Mouse (Mus musculus): ENCODE measurements around the gene Gm28047. TPM values are rescaled to one million over a fixed set of nuclear protein-coding genes. Genes with fewer than 3 reads are reported as not detected.
A peak's percentile ranks its signal among the peaks of the same experiment; 100 is the strongest.
"Not testable (repeated sequence)": the region's sequence is repeated elsewhere in the genome, so short reads cannot be mapped to it uniquely, and the experiment has no call there.

Gm28047 gene
- polyA plus RNA-seq, 1 experiment from 2014 or later, result not detected

- Histone ChIP-seq H3K4me2 (ENCODE audit: low read depth, low read length) (no peak overlapping the region), H3K27ac (ENCODE audit: low read length) (no peak overlapping the region), H3K9me3 (ENCODE audit: control insufficient read depth, low read length) (no peaks in the 10 kb centered on the region), H3K36me3 (ENCODE audit: control insufficient read depth, insufficient read depth, low read length) (peaks cover 17% of the 10 kb centered on the region), H3K27me3 (replicated peaks; ENCODE audit: control insufficient read depth, insufficient read depth, low read length) (no peaks in the 10 kb centered on the region), H3K4me1 (ENCODE audit: control insufficient read depth, insufficient read depth, low read length) (no peaks in the 10 kb centered on the region), H3K4me3 (ENCODE audit: low read length) (no peak overlapping the region), H3K9ac (ENCODE audit: low read depth, low read length) (no peak overlapping the region)
- ATAC-seq, result no peak
- WGBS, result 88% methylated on average over 8 of the region's 8 CpGs
Measured at GRCm38 (mm10) chr15:102663825-102664224, 39.0 kb upstream of the Gm28047 start.

DNA sequence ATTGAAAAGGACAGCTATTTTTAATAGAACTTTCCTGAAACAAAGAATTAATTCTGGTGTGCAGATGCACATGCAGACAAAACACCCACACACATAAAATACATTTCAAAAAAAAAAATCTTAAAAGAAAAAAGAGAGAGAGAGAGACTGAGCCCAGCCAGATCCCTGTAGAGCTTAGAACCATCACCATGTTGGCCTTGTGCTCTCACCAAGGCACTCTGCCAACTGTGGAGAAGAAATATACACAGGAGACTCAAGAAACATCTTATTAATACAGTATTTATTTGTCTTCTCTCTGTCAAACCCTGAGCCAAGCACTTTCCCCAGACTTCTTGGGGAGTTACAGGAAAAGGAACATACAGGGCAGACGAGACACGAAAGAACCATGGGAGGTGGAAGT lies 37.7 kb upstream of the Gm28047 start:
- peaks cover 13% of the 10 kb centered on the region for H3K36me3 ChIP-seq (ENCODE audit: control insufficient read depth, insufficient read depth, low read length)
- WGBS, result no CpG with 5 or more reads among the region's 2 CpGs
- H3K27me3 ChIP-seq (replicated peaks; ENCODE audit: control insufficient read depth, insufficient read depth, low read length); H3K9ac ChIP-seq (ENCODE audit: low read depth, low read length); H3K4me2 ChIP-seq (ENCODE audit: low read depth, low read length); H3K9me3 ChIP-seq (ENCODE audit: control insufficient read depth, low read length); H3K27ac ChIP-seq (ENCODE audit: low read length); H3K4me1 ChIP-seq (ENCODE audit: control insufficient read depth, insufficient read depth, low read length); H3K4me3 ChIP-seq (ENCODE audit: low read length); ATAC-seq: not testable (repeated sequence)

DNA sequence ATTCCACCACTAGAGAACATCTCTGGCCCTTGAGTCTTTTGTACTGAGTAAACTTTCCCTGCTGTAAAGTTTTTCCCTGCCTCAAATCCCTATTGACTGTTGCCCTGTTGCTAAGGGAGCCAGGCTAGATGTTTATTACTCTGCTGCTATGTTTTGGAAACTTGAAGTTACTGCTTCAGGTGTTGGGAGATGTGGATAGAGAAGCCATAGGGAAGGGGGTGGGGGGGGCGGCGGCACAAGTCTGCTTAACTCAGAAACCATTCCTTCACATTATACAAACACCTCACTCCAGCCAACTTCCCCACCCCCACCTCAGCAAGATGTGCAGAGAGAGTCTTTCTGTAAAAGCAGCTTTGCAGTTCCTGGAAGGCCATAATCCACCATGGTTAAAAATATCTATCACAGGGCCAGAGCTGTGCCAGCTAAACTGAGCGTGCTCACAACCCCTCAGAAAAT lies 33.1 kb upstream of the Gm28047 start:
- Histone ChIP-seq H3K9ac (ENCODE audit: low read depth, low read length) (0 out of 2 replicates have a peak overlapping the region, but pooled peaks have one; percentile 29), H3K4me2 (ENCODE audit: low read depth, low read length) (no peak overlapping the region), H3K27ac (ENCODE audit: low read length) (peak overlapping the region; percentile 91), H3K4me1 (ENCODE audit: control insufficient read depth, insufficient read depth, low read length) (peaks cover 20% of the 10 kb centered on the region), H3K4me3 (ENCODE audit: low read length) (no peak overlapping the region), H3K27me3 (replicated peaks; ENCODE audit: control insufficient read depth, insufficient read depth, low read length) (no peaks in the 10 kb centered on the region), H3K36me3 (ENCODE audit: control insufficient read depth, insufficient read depth, low read length) (0 out of 2 replicates have a peak, but pooled peaks cover 3% of the 10 kb centered on the region), H3K9me3 (ENCODE audit: control insufficient read depth, low read length) (no peaks in the 10 kb centered on the region)
- ATAC-seq, result peak; percentile 50
- WGBS, result 34% methylated on average over 3 of the region's 3 CpGs

DNA sequence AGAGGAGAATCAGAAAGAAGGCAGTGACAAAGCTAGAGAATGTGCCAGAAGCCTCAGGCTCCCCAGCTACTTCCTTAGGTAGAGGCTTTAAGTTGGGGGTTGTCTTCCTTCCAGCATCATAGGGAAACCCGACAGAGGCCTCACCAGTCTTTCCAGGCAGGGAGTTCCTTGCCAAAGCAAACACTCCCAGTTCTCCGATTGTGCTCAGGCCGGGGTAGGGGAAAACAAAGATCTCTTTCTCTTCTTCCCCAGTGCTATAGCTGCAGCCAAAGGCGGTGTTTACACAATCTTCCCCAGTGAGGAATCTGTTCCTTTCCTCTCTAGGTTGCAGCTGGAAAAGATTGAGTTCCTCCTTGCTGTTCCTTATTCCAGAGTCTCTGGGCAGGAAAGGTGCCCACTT lies 31.8 kb upstream of the Gm28047 start:
- WGBS, result 5% methylated on average over 4 of the region's 4 CpGs
- H3K4me2 ChIP-seq (ENCODE audit: low read depth, low read length), result no peak overlapping the region; the same call in 1 of the 2 replicates
- H3K9me3 ChIP-seq (ENCODE audit: control insufficient read depth, low read length), result no peaks in the 10 kb centered on the region
- H3K27ac ChIP-seq (ENCODE audit: low read length), result peak overlapping the region; percentile 91
- H3K4me1 ChIP-seq (ENCODE audit: control insufficient read depth, insufficient read depth, low read length), result peaks cover 20% of the 10 kb centered on the region
- H3K4me3 ChIP-seq (ENCODE audit: low read length), result no peak overlapping the region
- peak; percentile 89 for ATAC-seq
- H3K27me3 ChIP-seq (replicated peaks; ENCODE audit: control insufficient read depth, insufficient read depth, low read length), result no peaks in the 10 kb centered on the region
- H3K36me3 ChIP-seq (ENCODE audit: control insufficient read depth, insufficient read depth, low read length), result 0 out of 2 replicates have a peak, but pooled peaks cover 3% of the 10 kb centered on the region
- H3K9ac ChIP-seq (ENCODE audit: low read depth, low read length), result peak overlapping the region; percentile 7; the same call in 1 of the 2 replicates

- not testable (repeated sequence) for ATAC-seq; H3K9ac ChIP-seq (ENCODE audit: low read depth, low read length); H3K27ac ChIP-seq (ENCODE audit: low read length); H3K36me3 ChIP-seq (ENCODE audit: control insufficient read depth, insufficient read depth, low read length); H3K4me2 ChIP-seq (ENCODE audit: low read depth, low read length); H3K4me3 ChIP-seq (ENCODE audit: low read length); H3K9me3 ChIP-seq (ENCODE audit: control insufficient read depth, low read length); H3K27me3 ChIP-seq (replicated peaks; ENCODE audit: control insufficient read depth, insufficient read depth, low read length)
- WGBS, result 86% methylated on average over 8 of the region's 9 CpGs
- peaks cover 12% of the 10 kb centered on the region for H3K4me1 ChIP-seq (ENCODE audit: control insufficient read depth, insufficient read depth, low read length)
Measured at GRCm38 (mm10) chr15:102651928-102652660, 27.2 kb upstream of the Gm28047 start.

DNA sequence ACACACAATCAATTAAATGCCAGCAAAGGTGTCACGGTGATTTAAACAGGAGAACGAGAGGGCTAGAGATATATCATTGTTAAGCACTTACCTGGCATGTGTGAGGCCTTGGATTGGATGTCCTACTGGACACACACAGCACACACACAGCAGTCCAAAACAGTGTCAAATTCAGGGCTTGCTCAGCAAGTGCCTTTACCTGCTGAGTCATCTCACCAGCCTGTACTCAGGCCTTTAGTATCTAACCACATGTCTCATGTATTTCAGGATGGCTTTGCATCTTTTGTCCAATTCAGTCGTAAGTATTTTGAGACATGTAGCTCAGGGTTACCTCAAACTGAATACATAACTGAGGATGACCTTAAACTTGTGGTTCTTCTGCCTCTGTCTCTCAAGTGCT lies 26.2 kb upstream of the Gm28047 start:
- no peak overlapping the region for H3K4me2 ChIP-seq (ENCODE audit: low read depth, low read length)
- peaks cover 2% of the 10 kb centered on the region for H3K4me1 ChIP-seq (ENCODE audit: control insufficient read depth, insufficient read depth, low read length)
- 73% methylated on average over 3 of the region's 3 CpGs for WGBS
- no peak overlapping the region for H3K27ac ChIP-seq (ENCODE audit: low read length)
- H3K27me3 ChIP-seq (replicated peaks; ENCODE audit: control insufficient read depth, insufficient read depth, low read length), result no peaks in the 10 kb centered on the region
- no peaks in the 10 kb centered on the region for H3K36me3 ChIP-seq (ENCODE audit: control insufficient read depth, insufficient read depth, low read length)
- H3K9me3 ChIP-seq (ENCODE audit: control insufficient read depth, low read length), result no peaks in the 10 kb centered on the region
- no peak overlapping the region for H3K9ac ChIP-seq (ENCODE audit: low read depth, low read length)
- ATAC-seq, result no peak
- H3K4me3 ChIP-seq (ENCODE audit: low read length), result no peak overlapping the region

DNA sequence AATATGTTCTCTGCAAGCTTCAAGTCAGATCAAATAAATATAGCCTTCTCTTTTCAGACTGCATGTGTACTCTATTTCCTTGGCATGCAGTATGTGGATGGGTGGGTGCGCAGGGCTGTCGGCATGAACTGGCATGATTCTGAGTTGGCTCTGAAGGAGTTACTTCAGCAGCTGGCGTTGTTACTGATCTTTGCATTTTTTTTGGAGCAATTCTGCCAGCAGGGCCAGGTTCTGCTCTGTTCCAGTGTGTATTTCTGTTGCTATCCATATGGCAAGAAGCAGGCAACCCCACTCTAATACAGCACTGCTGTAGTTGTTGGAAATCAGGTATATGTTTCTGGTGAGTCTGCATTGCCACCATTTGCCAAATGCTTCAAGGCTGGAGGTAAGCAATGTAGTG lies 10.9 kb upstream of the Gm28047 start:
- no peak for ATAC-seq
- no peak overlapping the region for H3K4me2 ChIP-seq (ENCODE audit: low read depth, low read length)
- H3K36me3 ChIP-seq (ENCODE audit: control insufficient read depth, insufficient read depth, low read length), result no peaks in the 10 kb centered on the region
- H3K27me3 ChIP-seq (replicated peaks; ENCODE audit: control insufficient read depth, insufficient read depth, low read length), result no peaks in the 10 kb centered on the region
- 81% methylated on average over 3 of the region's 3 CpGs for WGBS
- H3K9ac ChIP-seq (ENCODE audit: low read depth, low read length), result no peak overlapping the region
- H3K27ac ChIP-seq (ENCODE audit: low read length), result no peak overlapping the region
- no peak overlapping the region for H3K4me3 ChIP-seq (ENCODE audit: low read length)
- no peaks in the 10 kb centered on the region for H3K4me1 ChIP-seq (ENCODE audit: control insufficient read depth, insufficient read depth, low read length)
- H3K9me3 ChIP-seq (ENCODE audit: control insufficient read depth, low read length), result no peaks in the 10 kb centered on the region

DNA sequence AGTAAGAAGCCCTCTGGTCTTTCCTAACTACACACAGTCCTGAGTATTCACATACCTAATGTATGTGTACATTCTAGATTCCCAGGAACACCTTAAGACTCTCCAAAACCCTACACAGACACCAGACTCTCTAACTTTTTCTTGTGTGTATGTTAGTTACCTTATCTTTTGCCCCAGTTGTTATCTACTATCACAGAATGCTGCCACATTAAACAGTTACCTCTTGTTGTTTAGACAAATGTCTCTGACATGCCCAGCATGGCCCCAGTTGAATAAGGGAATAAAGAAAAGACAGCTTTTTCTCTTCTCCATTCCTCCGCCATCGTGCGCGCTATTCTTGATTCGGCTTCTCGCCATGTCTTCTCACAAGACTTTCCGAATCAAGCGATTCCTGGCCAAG lies 9.8 kb upstream of the Gm28047 start:
- no peaks in the 10 kb centered on the region for H3K4me1 ChIP-seq (ENCODE audit: control insufficient read depth, insufficient read depth, low read length)
- no peaks in the 10 kb centered on the region for H3K27me3 ChIP-seq (replicated peaks; ENCODE audit: control insufficient read depth, insufficient read depth, low read length)
- WGBS, result 90% methylated on average over 8 of the region's 8 CpGs
- no peak overlapping the region for H3K27ac ChIP-seq (ENCODE audit: low read length)
- ATAC-seq, result no peak
- H3K4me3 ChIP-seq (ENCODE audit: low read length), result no peak overlapping the region
- H3K9me3 ChIP-seq (ENCODE audit: control insufficient read depth, low read length), result peaks cover under 1% of the 10 kb centered on the region; the same call in 1 of the 2 replicates
- no peak overlapping the region for H3K4me2 ChIP-seq (ENCODE audit: low read depth, low read length)
- no peak overlapping the region for H3K9ac ChIP-seq (ENCODE audit: low read depth, low read length)
- no peaks in the 10 kb centered on the region for H3K36me3 ChIP-seq (ENCODE audit: control insufficient read depth, insufficient read depth, low read length)

DNA sequence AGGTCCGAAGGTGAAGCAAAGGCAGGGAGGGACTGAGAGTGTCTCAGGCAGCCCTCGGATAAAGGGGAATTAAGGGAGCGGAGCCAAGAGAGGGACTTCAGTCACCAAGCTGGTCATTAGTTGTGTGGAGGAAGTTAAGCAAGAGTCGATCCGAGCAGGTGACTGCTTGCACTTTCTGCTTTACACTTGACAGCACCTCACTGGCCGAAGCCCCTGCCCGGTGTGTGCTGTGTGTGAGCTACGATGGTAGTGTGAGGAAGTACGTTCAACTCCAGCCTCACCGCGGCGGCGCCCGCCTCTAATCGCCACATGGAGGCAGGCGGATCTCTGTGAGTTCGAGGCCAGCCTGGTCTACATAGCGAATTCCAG lies 804 bp upstream of the Gm28047 start:
- 1% methylated on average over 18 of the region's 18 CpGs for WGBS
- Histone ChIP-seq H3K4me2 (ENCODE audit: low read depth, low read length) (peak overlapping the region; percentile 84), H3K27ac (ENCODE audit: low read length) (peak overlapping the region; percentile 100), H3K36me3 (ENCODE audit: control insufficient read depth, insufficient read depth, low read length) (no peaks in the 10 kb centered on the region), H3K4me3 (ENCODE audit: low read length) (peak overlapping the region; percentile 70), H3K27me3 (replicated peaks; ENCODE audit: control insufficient read depth, insufficient read depth, low read length) (no peaks in the 10 kb centered on the region), H3K9ac (ENCODE audit: low read depth, low read length) (peak overlapping the region; percentile 87), H3K4me1 (ENCODE audit: control insufficient read depth, insufficient read depth, low read length) (peaks cover 26% of the 10 kb centered on the region), H3K9me3 (ENCODE audit: control insufficient read depth, low read length) (peaks cover 4% of the 10 kb centered on the region; the same call in 1 of the 2 replicates)
- ATAC-seq, result no peak

All from intestine, embryonic 16.5 days (tissue).